Mouse (Mus musculus): ENCODE measurements at regions not wholly inside any gene's neighbourhood (a gene's known extent, or its start where the extent isn't known, plus 50 kb on each side); places are given as distances from the start of the nearest gene placed in this dataset.

- no peak for TF ChIP-seq POLR2A (IDR thresholded peaks at IDR 0.05; ENCODE audit: borderline replicate concordance, extremely low read depth, insufficient read depth, insufficient read length, poor library complexity, severe bottlenecking)
- TF ChIP-seq CTCF (IDR thresholded peaks at IDR 0.05; ENCODE audit: borderline replicate concordance, extremely low read depth, insufficient read depth, insufficient read length) = no peak
Measured at GRCm38 (mm10) chr14:71129771-71130211, 530.2 kb upstream of the Fam160b2 start.

All from brain, embryonic 14.5 days (tissue).